Mouse (Mus musculus) heart, adult 9 months (tissue): ENCODE measurements at regions not wholly inside any gene's neighbourhood (a gene's known extent, or its start where the extent isn't known, plus 50 kb on each side); places are given as distances from the start of the nearest gene placed in this dataset.

Experiments used
- DNase-seq, 2 experiments: peaks; one replicate each; pipeline ENCODE4 v3.0.0; 2022; ENCODE audit warnings: low spot score in 2 of 2

- DNase-seq: no peak
These were observed 194.7 kb upstream of the Rfx3 start for GRCm38 (mm10) chr19:28205691-28206090.

GRCm38 (mm10) chr19:28203719-28204118 lies 192.8 kb upstream of the Rfx3 start:
- DNase-seq: no peak

- DNase-seq: no peak
These were observed 188.4 kb upstream of the Rfx3 start for GRCm38 (mm10) chr19:28199385-28199784.

- no peak for DNase-seq
These were observed 185.9 kb upstream of the Rfx3 start for GRCm38 (mm10) chr19:28196881-28197280.

- no peak for DNase-seq
These were observed 181.3 kb upstream of the Rfx3 start for GRCm38 (mm10) chr19:28192248-28192647.

- DNase-seq: no peak
These were observed 180.6 kb upstream of the Rfx3 start for GRCm38 (mm10) chr19:28191428-28192116.

- DNase-seq: no peak
These were observed 179.3 kb upstream of the Rfx3 start for GRCm38 (mm10) chr19:28190250-28190649.

GRCm38 (mm10) chr19:28188363-28188762 lies 177.4 kb upstream of the Rfx3 start:
- no peak for DNase-seq

- no peak for DNase-seq
These were observed 171.6 kb upstream of the Rfx3 start for GRCm38 (mm10) chr19:28182411-28183182.

GRCm38 (mm10) chr19:28181171-28181570 lies 170.2 kb upstream of the Rfx3 start:
- no peak for DNase-seq

- DNase-seq: peak in 1 of 2 experiments; percentile 2
These were observed 167.1 kb upstream of the Rfx3 start for GRCm38 (mm10) chr19:28178114-28178513.

- DNase-seq: no peak
These were observed 165.9 kb upstream of the Rfx3 start for GRCm38 (mm10) chr19:28176821-28177220.

- no peak for DNase-seq
These were observed 161.0 kb upstream of the Rfx3 start for GRCm38 (mm10) chr19:28171836-28172534.

- no peak for DNase-seq
These were observed 156.6 kb upstream of the Rfx3 start for GRCm38 (mm10) chr19:28167451-28168165.

- no peak for DNase-seq
These were observed 155.7 kb upstream of the Rfx3 start for GRCm38 (mm10) chr19:28166626-28167025.

- peak; percentile 3 to 53 for DNase-seq
These were observed 155.0 kb upstream of the Rfx3 start for GRCm38 (mm10) chr19:28165901-28166361.

- no peak for DNase-seq
These were observed 152.2 kb upstream of the Rfx3 start for GRCm38 (mm10) chr19:28163195-28163594.

- DNase-seq: no peak
These were observed 149.6 kb upstream of the Rfx3 start for GRCm38 (mm10) chr19:28160582-28160981.

GRCm38 (mm10) chr19:28157196-28157595 lies 146.2 kb upstream of the Rfx3 start:
- no peak for DNase-seq

GRCm38 (mm10) chr19:28137581-28137980 lies 126.6 kb upstream of the Rfx3 start:
- DNase-seq: no peak

GRCm38 (mm10) chr19:28134806-28135205 lies 123.8 kb upstream of the Rfx3 start:
- DNase-seq: no peak
